Mouse (Mus musculus) spleen, adult 2 months (tissue): ENCODE measurements around the gene Dlgap3. TPM values are rescaled to one million over a fixed set of nuclear protein-coding genes. Genes with fewer than 3 reads are reported as not detected.

Source experiments
- DNase-seq, 2 experiments: peaks; one replicate each; pipeline versions ENCODE4 v3.0.0 to v3.0.0-alpha.2; 2012 to 2021; ENCODE audit warnings: low spot score in 2 of 2, low read depth in 1 of 2
- H3K27ac ChIP-seq: fragments of 200-500 bp; 2 replicates; pipeline ENCODE4 v1.5.1; 2012; ENCODE audit warnings: low read length, inconsistent platforms; ENCODE audit not compliant: insufficient read depth
- H3K27me3 ChIP-seq: fragments of 200-500 bp; 2 replicates; pipeline ENCODE4 v1.6.1; 2012; ENCODE audit warnings: mild to moderate bottlenecking, moderate library complexity, low read length, inconsistent platforms; ENCODE audit not compliant: control insufficient read depth, insufficient read depth
- H3K36me3 ChIP-seq: fragments of 200-500 bp; 2 replicates; pipeline ENCODE4 v1.6.1; 2012; ENCODE audit warnings: mild to moderate bottlenecking, low read length, inconsistent platforms; ENCODE audit not compliant: control insufficient read depth, insufficient read depth
- H3K4me1 ChIP-seq: fragments of 200-500 bp; 2 replicates; pipeline ENCODE4 v1.6.1; 2011; ENCODE audit warnings: inconsistent platforms; ENCODE audit not compliant: control insufficient read depth, insufficient read depth, insufficient read length
- H3K4me3 ChIP-seq: fragments of 200-500 bp; 2 replicates; pipeline ENCODE4 v1.5.1; 2011; ENCODE audit warnings: mild to moderate bottlenecking, inconsistent platforms; ENCODE audit not compliant: insufficient read depth, insufficient read length; ENCODE audit errors: extremely low read depth
- CTCF ChIP-seq: fragments of 200-500 bp; IDR thresholded peaks from 2 replicates; pipeline ENCODE4 v1.5.1; 2011; ENCODE audit warnings: mild to moderate bottlenecking, inconsistent platforms; ENCODE audit not compliant: insufficient read depth, insufficient read length, insufficient replicate concordance; ENCODE audit errors: extremely low read depth
- POLR2A ChIP-seq: fragments of 200-500 bp; IDR thresholded peaks from 2 replicates; pipeline ENCODE4 v1.6.1; 2011; ENCODE audit warnings: low read depth, low read length, inconsistent platforms
- WGBS: fragments of 180-500 bp; shearing (Covaris S2); methylation state at CpG from one replicate; pipeline ENCODE4 v1.1.7; 2018; 5-methylcytosine and 5-hydroxymethylcytosine counted together
- polyA plus RNA-seq: library from polyadenylated mRNA; depleted of rRNA; stranded (reverse); fragments of >200 nt; gene quantifications from 2 replicates; pipeline ENCODE4 v1.2.3, GENCODE M21; 2012

The Dlgap3 gene
- polyA plus RNA-seq, 1 experiment, result 0.85 TPM

DNA sequence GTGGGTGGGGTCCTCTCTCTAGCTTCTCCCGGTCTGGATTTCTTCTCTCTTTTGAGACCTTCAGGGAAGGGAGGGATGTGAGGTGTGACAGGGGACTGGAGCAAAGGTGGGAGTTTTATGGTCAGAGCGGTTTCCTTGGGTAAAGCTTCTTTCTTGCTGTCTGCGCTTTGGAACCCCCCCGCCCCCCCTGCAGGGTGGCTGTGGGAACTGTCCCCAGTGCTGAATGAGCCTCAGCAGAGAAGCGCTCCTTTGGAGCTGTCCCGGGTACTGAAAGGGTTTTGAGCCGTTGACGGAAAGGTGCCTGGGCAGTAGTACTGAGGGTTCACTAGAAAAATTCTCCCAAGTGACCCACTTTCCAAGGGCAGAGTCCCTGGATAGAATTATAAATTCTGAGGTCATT lies 4.5 kb downstream of the Dlgap3 start:
- DNase-seq, result no peak
- no peaks in the 10 kb centered on the region for H3K36me3 ChIP-seq
- H3K4me3 ChIP-seq, result no peak overlapping the region
- 5% methylated on average over 8 of the region's 8 CpGs for WGBS
- H3K27me3 ChIP-seq, result peaks cover 16% of the 10 kb centered on the region
- H3K4me1 ChIP-seq, result peaks cover 8% of the 10 kb centered on the region
- no peak for TF ChIP-seq POLR2A
- TF ChIP-seq CTCF, result no peak
- no peak overlapping the region for H3K27ac ChIP-seq

DNA sequence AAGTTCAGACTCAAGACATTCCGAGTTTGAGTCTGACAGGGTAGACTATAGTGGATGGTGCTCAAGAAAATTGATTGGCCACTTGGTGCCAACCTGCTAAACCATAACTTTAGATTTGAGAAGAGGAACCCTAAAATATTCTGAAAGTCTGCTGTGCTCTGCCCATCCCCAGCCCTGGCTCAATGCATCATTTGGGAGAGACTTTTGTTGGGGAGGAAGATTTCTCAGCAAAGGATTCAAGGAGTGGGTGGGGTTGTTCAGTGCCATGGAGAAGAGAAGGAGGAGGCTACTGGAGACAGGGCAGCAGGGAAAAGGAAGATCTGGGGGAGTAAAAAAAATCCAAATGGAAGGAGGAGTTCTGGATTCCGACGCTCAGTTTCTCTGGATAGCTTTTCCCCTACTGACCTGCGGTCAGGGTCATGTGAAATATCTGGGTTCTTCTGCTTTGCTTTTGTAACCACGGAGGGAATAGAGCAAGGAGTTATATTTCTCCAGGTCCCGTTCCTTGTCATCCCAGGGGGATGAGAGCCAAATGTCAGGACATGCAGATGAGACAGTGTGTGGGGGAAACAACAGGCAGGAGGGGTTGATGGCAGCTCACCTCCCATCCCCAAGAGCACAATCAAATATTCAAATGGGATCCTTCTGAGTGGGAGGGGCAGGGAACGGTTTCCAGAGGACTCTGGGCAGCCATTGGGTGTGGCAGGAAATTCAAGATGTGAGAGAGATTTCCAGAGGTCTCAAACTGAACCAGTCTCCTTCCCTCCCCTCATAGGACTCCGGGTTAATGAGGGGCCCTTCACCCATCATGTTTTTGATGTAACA lies 5.3 kb downstream of the Dlgap3 start:
- no peak for DNase-seq
- Histone ChIP-seq H3K4me1 (peaks cover 4% of the 10 kb centered on the region), H3K27ac (no peak overlapping the region), H3K36me3 (no peaks in the 10 kb centered on the region), H3K4me3 (no peak overlapping the region), H3K27me3 (peaks cover 11% of the 10 kb centered on the region)
- no peak for TF ChIP-seq POLR2A
- TF ChIP-seq CTCF, result no peak
- 54% methylated on average over 8 of the region's 8 CpGs for WGBS

- Histone ChIP-seq H3K27ac (no peak overlapping the region), H3K4me3 (no peak overlapping the region), H3K27me3 (peaks cover 8% of the 10 kb centered on the region), H3K4me1 (peaks cover 2% of the 10 kb centered on the region; the same call in 1 of the 2 replicates), H3K36me3 (no peaks in the 10 kb centered on the region)
- DNase-seq, result no peak
- TF ChIP-seq CTCF, result no peak
- no peak for TF ChIP-seq POLR2A
- WGBS, result 51% methylated on average over 4 of the region's 4 CpGs
Observed at GRCm38 (mm10) chr4:127174900-127175278, 5.9 kb downstream of the Dlgap3 start.

GRCm38 (mm10) chr4:127177961-127178360 lies 9.0 kb downstream of the Dlgap3 start:
- Histone ChIP-seq H3K27ac (no peak overlapping the region), H3K27me3 (peaks cover 2% of the 10 kb centered on the region; the same call in 1 of the 2 replicates), H3K36me3 (no peaks in the 10 kb centered on the region), H3K4me1 (peaks cover 2% of the 10 kb centered on the region; the same call in 1 of the 2 replicates), H3K4me3 (no peak overlapping the region)
- no peak for DNase-seq
- 75% methylated on average over 11 of the region's 11 CpGs for WGBS
- TF ChIP-seq POLR2A, result no peak
- TF ChIP-seq CTCF, result no peak

DNA sequence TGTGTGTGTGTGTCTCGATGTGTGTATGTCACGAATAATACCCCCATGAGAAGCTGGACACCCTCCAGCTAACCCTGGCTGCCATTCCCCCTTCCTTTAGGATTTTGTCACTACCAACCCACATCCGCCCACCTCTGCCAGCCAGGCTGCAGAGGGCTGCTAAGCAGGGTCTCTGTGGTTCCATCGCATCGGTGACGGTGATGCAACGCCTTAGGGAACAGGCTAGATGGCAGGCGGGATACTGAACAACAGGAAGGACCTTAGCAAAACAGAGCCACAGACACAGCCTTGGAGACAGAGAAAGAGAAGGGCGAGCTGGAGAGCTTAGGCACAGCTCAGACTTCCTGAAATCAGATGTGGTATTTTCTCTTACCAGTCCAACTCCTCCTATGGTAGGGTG lies 9.7 kb downstream of the Dlgap3 start:
- 45% methylated on average over 9 of the region's 9 CpGs for WGBS
- Histone ChIP-seq H3K4me3 (no peak overlapping the region), H3K27ac (no peak overlapping the region), H3K27me3 (peaks cover 2% of the 10 kb centered on the region; the same call in 1 of the 2 replicates), H3K4me1 (peaks cover 2% of the 10 kb centered on the region; the same call in 1 of the 2 replicates), H3K36me3 (no peaks in the 10 kb centered on the region)
- DNase-seq, result no peak
- TF ChIP-seq POLR2A (no peak), CTCF (no peak)

- 10% methylated on average over 19 of the region's 19 CpGs for WGBS
- TF ChIP-seq POLR2A (no peak), CTCF (no peak)
- Histone ChIP-seq H3K4me3 (no peak overlapping the region), H3K36me3 (no peaks in the 10 kb centered on the region), H3K27me3 (peaks cover 2% of the 10 kb centered on the region; the same call in 1 of the 2 replicates), H3K27ac (no peak overlapping the region), H3K4me1 (peaks cover 2% of the 10 kb centered on the region; the same call in 1 of the 2 replicates)
- DNase-seq, result no peak
Observed at GRCm38 (mm10) chr4:127179469-127180449, 10.8 kb downstream of the Dlgap3 start.
